Mouse (Mus musculus): ENCODE results near the gene Gpr157. TPM values are rescaled to one million over a fixed set of nuclear protein-coding genes. Genes with fewer than 3 reads are reported as not detected.

Gpr157 gene
- total and polyA plus RNA-seq, 3 experiments: 0.19 to 0.88 TPM; not detected in 1

GRCm38 (mm10) chr4:150048478-150049156 lies 38.5 kb upstream of the Gpr157 start:
- TF ChIP-seq USF2 (IDR thresholded peaks at IDR 0.05; ENCODE audit: borderline replicate concordance in 1 of 2, insufficient read depth in 1 of 2, low read depth in 1 of 2, low read length in 2 of 2) (no peak), MAFK (IDR thresholded peaks at IDR 0.05; ENCODE audit: borderline replicate concordance, low read depth, low read length) (no peak), ZKSCAN1 (IDR thresholded peaks at IDR 0.05; ENCODE audit: low read depth, low read length) (no peak), CTCF (IDR thresholded peaks at IDR 0.05 in 2 of 3, conservative IDR thresholded peaks at IDR 0.05 in 1 of 3; ENCODE audit: control insufficient read depth in 1 of 3, insufficient read depth in 1 of 3, low read depth in 2 of 3, low read length in 3 of 3, poor library complexity in 1 of 3, severe bottlenecking in 1 of 3) (no peak), POLR2A (IDR thresholded peaks at IDR 0.05; ENCODE audit: control insufficient read depth in 1 of 2, insufficient read depth in 1 of 2, low read depth in 1 of 2, low read length in 2 of 2, poor library complexity in 1 of 2) (no peak), MYB (IDR thresholded peaks at IDR 0.05; ENCODE audit: low read depth, low read length) (no peak), KAT2A (conservative IDR thresholded peaks at IDR 0.05; ENCODE audit: low read depth, low read length) (no peak), POLR2AphosphoS2 (IDR thresholded peaks at IDR 0.05; ENCODE audit: low read length) (no peak), JUND (IDR thresholded peaks at IDR 0.05; ENCODE audit: low read depth, low read length) (no peak), TBP (IDR thresholded peaks at IDR 0.05; ENCODE audit: low read depth, low read length) (no peak), ELF1 (IDR thresholded peaks at IDR 0.05; ENCODE audit: low read depth, low read length) (no peak), ETS1 (IDR thresholded peaks at IDR 0.05; ENCODE audit: low read depth, low read length) (no peak), MXI1 (IDR thresholded peaks at IDR 0.05; ENCODE audit: low read depth, low read length) (no peak), CHD1 (IDR thresholded peaks at IDR 0.05; ENCODE audit: low read depth, low read length) (no peak), RAD21 (IDR thresholded peaks at IDR 0.05; ENCODE audit: low read depth, low read length) (no peak), TAL1 (IDR thresholded peaks at IDR 0.05; ENCODE audit: low read length) (no peak), MAX (IDR thresholded peaks at IDR 0.05; ENCODE audit: low read length) (no peak), GATA1 (IDR thresholded peaks at IDR 0.05; ENCODE audit: low read depth, low read length) (no peak), RCOR1 (IDR thresholded peaks at IDR 0.05; ENCODE audit: low read depth, low read length) (no peak)
- DNase-seq (ENCODE audit: low read depth, low spot score): no peak
- Histone ChIP-seq H3K36me3 (ENCODE audit: control insufficient read depth in 1 of 2, insufficient read depth in 2 of 2, low read length in 2 of 2) (no peaks in the 10 kb centered on the region), H3K27me3 (ENCODE audit: control insufficient read depth in 1 of 2, insufficient read depth in 2 of 2, low read length in 2 of 2) (peaks cover 2 to 4% of the 10 kb centered on the region in 2 experiments; a peak in 2 of 4 replicates), H3K4me3 (ENCODE audit: control insufficient read depth in 1 of 2, insufficient read depth in 1 of 2, low read depth in 2 of 2, low read length in 2 of 2) (no peak overlapping the region), H3K9me3 (replicated peaks; ENCODE audit: insufficient read depth, low read length) (no peaks in the 10 kb centered on the region), H3K4me1 (ENCODE audit: control insufficient read depth in 1 of 2, insufficient read depth in 2 of 2, low read length in 2 of 2) (no peaks in the 10 kb centered on the region), H3K9ac (ENCODE audit: control insufficient read depth, low read depth, low read length, poor library complexity, severe bottlenecking) (no peak overlapping the region), H3K79me2 (ENCODE audit: control insufficient read depth, insufficient read depth, low read length, poor library complexity) (no peaks in the 10 kb centered on the region), H3K27ac (ENCODE audit: control insufficient read depth, low read depth, low read length) (no peak overlapping the region)

GRCm38 (mm10) chr4:150049157-150049513 lies 38.0 kb upstream of the Gpr157 start:
- no peaks in the 10 kb centered on the region for H3K79me2 ChIP-seq (ENCODE audit: control insufficient read depth, insufficient read depth, low read length, poor library complexity)
- no peaks in the 10 kb centered on the region for H3K36me3 ChIP-seq (ENCODE audit: control insufficient read depth in 1 of 2, insufficient read depth in 2 of 2, low read length in 2 of 2)
- peaks cover 2 to 4% of the 10 kb centered on the region in 2 experiments; a peak in 2 of 4 replicates for H3K27me3 ChIP-seq (ENCODE audit: control insufficient read depth in 1 of 2, insufficient read depth in 2 of 2, low read length in 2 of 2)
- DNase-seq (ENCODE audit: low read depth, low spot score): no peak
- H3K27ac ChIP-seq (ENCODE audit: control insufficient read depth, low read depth, low read length): no peak overlapping the region
- no peaks in the 10 kb centered on the region for H3K9me3 ChIP-seq (replicated peaks; ENCODE audit: insufficient read depth, low read length)
- no peaks in the 10 kb centered on the region for H3K4me1 ChIP-seq (ENCODE audit: control insufficient read depth in 1 of 2, insufficient read depth in 2 of 2, low read length in 2 of 2)
- TF ChIP-seq POLR2A (IDR thresholded peaks at IDR 0.05; ENCODE audit: control insufficient read depth in 1 of 2, insufficient read depth in 1 of 2, low read depth in 1 of 2, low read length in 2 of 2, poor library complexity in 1 of 2) (no peak), UBTF (IDR thresholded peaks at IDR 0.05; ENCODE audit: borderline replicate concordance, insufficient read depth, low read depth, low read length) (no peak), MYC (IDR thresholded peaks at IDR 0.05; ENCODE audit: low read depth, low read length) (no peak), RAD21 (IDR thresholded peaks at IDR 0.05; ENCODE audit: low read depth, low read length) (no peak)
- no peak overlapping the region for H3K9ac ChIP-seq (ENCODE audit: control insufficient read depth, low read depth, low read length, poor library complexity, severe bottlenecking)
- no peak overlapping the region for H3K4me3 ChIP-seq (ENCODE audit: control insufficient read depth in 1 of 2, insufficient read depth in 1 of 2, low read depth in 2 of 2, low read length in 2 of 2)

All from MEL (cell line).